Mouse (Mus musculus): ENCODE measurements around the gene Tle6. TPM values are rescaled to one million over a fixed set of nuclear protein-coding genes. Genes with fewer than 3 reads are reported as not detected.

Tle6 gene
- polyA plus RNA-seq, 1 experiment from 2014 or later = 25.6 TPM

Other genes starting within 250 kb of the Tle6 start
- 4.6 and 4.7 TPM in 2 replicates for gene Mfsd12, start 243.6 kb downstream of the Tle6 start, polyA plus RNA-seq (2014; fragmentation: Nextera tagmentation; extraction: Ambion mirVana)
- 0.23 and 0.67 TPM in 2 replicates for gene 4930404N11Rik, start 235.3 kb downstream of the Tle6 start, polyA plus RNA-seq (2014; fragmentation: Nextera tagmentation; extraction: Ambion mirVana)
- 66.1 and 70.0 TPM in 2 replicates for gene Fzr1, start 222.6 kb downstream of the Tle6 start, polyA plus RNA-seq (2014; fragmentation: Nextera tagmentation; extraction: Ambion mirVana)
- 47.5 and 61.4 TPM in 2 replicates for gene Dohh, start 216.6 kb downstream of the Tle6 start, polyA plus RNA-seq (2014; fragmentation: Nextera tagmentation; extraction: Ambion mirVana)
- 1.4 and 2.9 TPM in 2 replicates for gene Gm48551, start 216.6 kb downstream of the Tle6 start, polyA plus RNA-seq (2014; fragmentation: Nextera tagmentation; extraction: Ambion mirVana)
- gene Gm48552, start 212.1 kb downstream of the Tle6 start, polyA plus RNA-seq (2014; fragmentation: Nextera tagmentation; extraction: Ambion mirVana) = 0.55 and 1.2 TPM in 2 replicates
- gene Smim24, start 208.0 kb downstream of the Tle6 start, polyA plus RNA-seq (2014; fragmentation: Nextera tagmentation; extraction: Ambion mirVana) = 4.2 and 5.8 TPM in 2 replicates
- 28.1 and 29.8 TPM in 2 replicates for gene Nfic, start 145.4 kb downstream of the Tle6 start, polyA plus RNA-seq (2014; fragmentation: Nextera tagmentation; extraction: Ambion mirVana)
- gene Celf5, start 118.4 kb downstream of the Tle6 start, polyA plus RNA-seq (2014; fragmentation: Nextera tagmentation; extraction: Ambion mirVana) = 0.19 and 0.31 TPM in 2 replicates
- 40.9 and 49.0 TPM in 2 replicates for gene Ncln, start 104.7 kb downstream of the Tle6 start, polyA plus RNA-seq (2014; fragmentation: Nextera tagmentation; extraction: Ambion mirVana)
- 0.56 and 0.79 TPM in 2 replicates for gene S1pr4, start 100.9 kb downstream of the Tle6 start, polyA plus RNA-seq (2014; fragmentation: Nextera tagmentation; extraction: Ambion mirVana)
- gene Gna15, start 76.8 kb downstream of the Tle6 start, polyA plus RNA-seq (2014; fragmentation: Nextera tagmentation; extraction: Ambion mirVana) = 2.5 and 3.4 TPM in 2 replicates
- 55.5 and 58.8 TPM in 2 replicates for gene Gna11, start 55.9 kb downstream of the Tle6 start, polyA plus RNA-seq (2014; fragmentation: Nextera tagmentation; extraction: Ambion mirVana)
- gene Aes, start 41.6 kb downstream of the Tle6 start, polyA plus RNA-seq (2014; fragmentation: Nextera tagmentation; extraction: Ambion mirVana) = 330 and 481 TPM in 2 replicates
- 17.8 and 18.3 TPM in 2 replicates for gene Tle2, start 26.5 kb downstream of the Tle6 start, polyA plus RNA-seq (2014; fragmentation: Nextera tagmentation; extraction: Ambion mirVana)
- 0.25 and 0.63 TPM in 2 replicates for gene BC025920, start 5.2 kb upstream of the Tle6 start, polyA plus RNA-seq (2014; fragmentation: Nextera tagmentation; extraction: Ambion mirVana)
- gene Sirt6, start 26.7 kb upstream of the Tle6 start, polyA plus RNA-seq (2014; fragmentation: Nextera tagmentation; extraction: Ambion mirVana) = 21.5 and 27.3 TPM in 2 replicates
- 7.2 and 8.1 TPM in 2 replicates for gene Ankrd24, start 27.5 kb upstream of the Tle6 start, polyA plus RNA-seq (2014; fragmentation: Nextera tagmentation; extraction: Ambion mirVana)
- 2.9 and 3.3 TPM in 2 replicates for gene Gm10778, start 48.0 kb upstream of the Tle6 start, polyA plus RNA-seq (2014; fragmentation: Nextera tagmentation; extraction: Ambion mirVana)
- gene Zfp433, start 103.8 kb upstream of the Tle6 start, polyA plus RNA-seq (2014; fragmentation: Nextera tagmentation; extraction: Ambion mirVana) = 8.0 and 13.2 TPM in 2 replicates
- gene Gm3055, start 170.1 kb upstream of the Tle6 start, polyA plus RNA-seq (2014; fragmentation: Nextera tagmentation; extraction: Ambion mirVana) = 6.8 and 7.0 TPM in 2 replicates
- 1.6 and 2.5 TPM in 2 replicates for gene Gm4767, start 211.1 kb upstream of the Tle6 start, polyA plus RNA-seq (2014; fragmentation: Nextera tagmentation; extraction: Ambion mirVana)

All from heart, embryonic 11.5 days (tissue).